Mouse (Mus musculus): Measurements from ENCODE around the gene Pltp. TPM values are rescaled to one million over a fixed set of nuclear protein-coding genes. Genes with fewer than 3 reads are reported as not detected.

Gene Pltp
- polyA plus RNA-seq (2014; fragmentation: Nextera tagmentation; extraction: Ambion mirVana), result 91.8 and 97.3 TPM in 2 replicates

DNA sequence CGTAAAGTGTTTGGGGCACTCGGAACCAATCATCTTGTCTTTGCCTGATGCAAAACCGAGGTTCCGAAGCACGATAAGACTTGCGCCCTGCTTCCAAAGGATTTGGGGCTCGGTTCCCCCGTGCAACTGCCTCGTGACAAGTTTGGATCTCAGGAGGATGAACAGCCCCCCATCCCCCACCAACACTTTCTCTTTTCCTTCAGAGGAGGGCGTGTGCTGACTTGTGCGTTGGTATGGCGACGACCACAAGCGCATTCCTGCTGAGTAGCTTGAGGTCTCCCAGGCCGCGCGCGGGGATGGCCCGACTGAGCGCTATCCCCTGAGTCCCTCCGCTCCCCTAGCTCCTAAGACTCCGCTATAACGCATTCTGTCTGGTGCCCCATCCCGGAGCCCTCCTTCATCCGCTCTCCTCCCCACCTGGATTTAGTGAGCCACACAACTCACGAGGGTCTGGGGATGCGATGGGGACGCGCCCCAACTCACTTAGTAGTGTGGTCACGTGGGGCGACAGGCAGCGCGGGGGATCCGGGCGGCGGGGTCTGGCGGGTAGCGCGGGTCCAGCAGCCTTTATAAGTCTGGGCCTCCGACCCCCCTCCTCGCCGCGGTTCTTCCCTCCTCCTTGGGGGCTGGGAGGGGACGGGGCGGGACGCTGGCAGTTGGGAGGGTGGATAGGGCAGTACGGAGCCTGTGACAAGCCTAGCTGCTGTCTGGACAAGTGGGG lies at the start of gene Pltp:
Gene Pltp (minus strand): TSS at position 611 of the 721 bp plus-strand sequence.
- Histone ChIP-seq H3K4me2 (peak within 1 kb of the TSS; percentile 82), H3K36me3 (ENCODE audit: control insufficient read depth, insufficient read depth, low read length) (no peaks in the 10 kb centered on the region), H3K4me3 (ENCODE audit: low read depth, low read length) (peak within 1 kb of the TSS; percentile 47), H3K27me3 (ENCODE audit: control insufficient read depth, insufficient read depth, low read length) (peaks cover 2% of the 10 kb centered on the region; the same call in 1 of the 2 replicates), H3K4me1 (ENCODE audit: control insufficient read depth, insufficient read depth, low read length) (peaks cover 9% of the 10 kb centered on the region), H3K9ac (ENCODE audit: low read length) (peak within 1 kb of the TSS; percentile 55), H3K9me3 (ENCODE audit: control insufficient read depth, low read length) (no peaks in the 10 kb centered on the region), H3K27ac (ENCODE audit: low read depth, low read length) (peak within 1 kb of the TSS; percentile 21; the same call in 1 of the 2 replicates)
- WGBS, result under 1% methylated on average over 47 of the region's 47 CpGs
- peak; percentile 91 for ATAC-seq (ENCODE audit: low FRiP score)
- DNase-seq (ENCODE audit: low spot score, missing footprints), result peak; percentile 98

DNA sequence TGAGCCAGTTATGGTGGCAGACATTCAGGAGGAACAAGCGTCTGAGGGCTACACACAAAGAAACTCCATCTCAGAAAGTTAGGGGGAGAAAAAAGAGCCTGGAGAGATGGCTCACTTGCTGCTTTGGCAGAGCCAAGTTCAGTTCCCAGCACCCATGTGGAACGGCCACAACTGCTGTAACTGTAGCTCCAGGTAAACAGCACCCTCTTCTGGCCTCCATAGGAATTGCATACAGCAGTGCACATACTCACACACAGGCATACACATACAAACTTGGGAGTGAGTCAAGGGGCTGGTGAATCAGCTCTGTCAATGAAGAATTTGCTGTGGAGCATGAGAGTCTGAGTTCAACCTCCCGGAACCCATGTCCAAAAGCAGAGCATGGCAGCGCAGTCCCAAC lies 48.6 kb upstream of the Pltp start:
- Histone ChIP-seq H3K4me3 (ENCODE audit: low read depth, low read length) (no peak overlapping the region), H3K9ac (ENCODE audit: low read length) (no peak overlapping the region), H3K9me3 (ENCODE audit: control insufficient read depth, low read length) (peaks cover 5% of the 10 kb centered on the region), H3K27ac (ENCODE audit: low read depth, low read length) (no peak overlapping the region), H3K4me1 (ENCODE audit: control insufficient read depth, insufficient read depth, low read length) (peaks cover 10% of the 10 kb centered on the region; the same call in 1 of the 2 replicates), H3K27me3 (ENCODE audit: control insufficient read depth, insufficient read depth, low read length) (no peaks in the 10 kb centered on the region), H3K36me3 (ENCODE audit: control insufficient read depth, insufficient read depth, low read length) (peaks cover 40% of the 10 kb centered on the region), H3K4me2 (no peak overlapping the region)
- WGBS, result 99% methylated on average over 4 of the region's 4 CpGs
- ATAC-seq (ENCODE audit: low FRiP score) (no peak), DNase-seq (ENCODE audit: low spot score, missing footprints) (no peak)

DNA sequence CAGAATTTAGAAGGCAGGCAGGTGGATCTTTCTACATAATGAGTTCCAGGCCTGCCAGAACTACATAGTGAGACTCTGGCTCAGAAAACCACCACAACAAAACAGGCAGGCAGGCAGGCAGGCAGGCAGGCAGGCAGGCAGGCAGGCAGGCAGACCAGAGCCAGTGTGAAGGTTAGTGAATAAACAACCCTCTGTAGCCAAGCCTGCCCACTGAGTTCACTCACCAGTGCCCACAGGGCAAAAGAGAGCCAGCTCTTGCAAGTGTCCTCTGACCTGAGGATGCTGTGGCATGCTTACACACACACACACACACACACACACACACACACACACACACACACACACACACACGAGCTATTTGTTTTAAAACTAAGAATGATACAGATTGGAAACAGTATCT lies 46.0 kb upstream of the Pltp start:
- Histone ChIP-seq H3K4me2 (no peak overlapping the region), H3K9me3 (ENCODE audit: control insufficient read depth, low read length) (peaks cover 5% of the 10 kb centered on the region), H3K27ac (ENCODE audit: low read depth, low read length) (no peak overlapping the region), H3K9ac (ENCODE audit: low read length) (no peak overlapping the region), H3K36me3 (ENCODE audit: control insufficient read depth, insufficient read depth, low read length) (peaks cover 54% of the 10 kb centered on the region), H3K4me3 (ENCODE audit: low read depth, low read length) (no peak overlapping the region), H3K27me3 (ENCODE audit: control insufficient read depth, insufficient read depth, low read length) (no peaks in the 10 kb centered on the region), H3K4me1 (ENCODE audit: control insufficient read depth, insufficient read depth, low read length) (no peaks in the 10 kb centered on the region)
- DNase-seq (ENCODE audit: low spot score, missing footprints) (no peak), ATAC-seq (ENCODE audit: low FRiP score) (no peak)
- WGBS, result 86% methylated on average over 1 of the region's 1 CpGs

DNA sequence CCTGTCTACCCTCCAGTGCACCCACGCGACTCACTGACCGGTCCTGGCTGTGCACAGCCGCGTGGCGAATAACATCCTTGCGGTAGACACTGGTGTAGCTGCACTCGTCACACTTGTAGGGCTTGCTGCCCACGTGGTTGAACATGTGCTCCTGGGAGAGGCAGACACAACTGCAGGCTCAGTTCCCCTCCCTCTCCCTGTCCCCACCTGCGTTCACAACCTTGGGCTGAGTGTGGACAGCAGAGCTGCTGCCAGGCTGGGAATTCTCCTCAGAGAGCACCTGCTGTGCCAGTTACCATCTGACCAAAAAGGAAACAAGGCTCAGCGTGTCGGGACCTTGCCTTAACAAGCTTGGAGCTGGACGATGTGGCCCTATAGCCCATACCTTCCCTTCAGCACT lies 43.9 kb upstream of the Pltp start:
- Histone ChIP-seq H3K4me1 (ENCODE audit: control insufficient read depth, insufficient read depth, low read length) (no peaks in the 10 kb centered on the region), H3K4me2 (no peak overlapping the region), H3K9ac (ENCODE audit: low read length) (no peak overlapping the region), H3K9me3 (ENCODE audit: control insufficient read depth, low read length) (peaks cover 5% of the 10 kb centered on the region), H3K4me3 (ENCODE audit: low read depth, low read length) (no peak overlapping the region), H3K27ac (ENCODE audit: low read depth, low read length) (no peak overlapping the region), H3K36me3 (ENCODE audit: control insufficient read depth, insufficient read depth, low read length) (peaks cover 41% of the 10 kb centered on the region), H3K27me3 (ENCODE audit: control insufficient read depth, insufficient read depth, low read length) (no peaks in the 10 kb centered on the region)
- DNase-seq (ENCODE audit: low spot score, missing footprints) (no peak), ATAC-seq (ENCODE audit: low FRiP score) (no peak)
- 95% methylated on average over 13 of the region's 13 CpGs for WGBS

DNA sequence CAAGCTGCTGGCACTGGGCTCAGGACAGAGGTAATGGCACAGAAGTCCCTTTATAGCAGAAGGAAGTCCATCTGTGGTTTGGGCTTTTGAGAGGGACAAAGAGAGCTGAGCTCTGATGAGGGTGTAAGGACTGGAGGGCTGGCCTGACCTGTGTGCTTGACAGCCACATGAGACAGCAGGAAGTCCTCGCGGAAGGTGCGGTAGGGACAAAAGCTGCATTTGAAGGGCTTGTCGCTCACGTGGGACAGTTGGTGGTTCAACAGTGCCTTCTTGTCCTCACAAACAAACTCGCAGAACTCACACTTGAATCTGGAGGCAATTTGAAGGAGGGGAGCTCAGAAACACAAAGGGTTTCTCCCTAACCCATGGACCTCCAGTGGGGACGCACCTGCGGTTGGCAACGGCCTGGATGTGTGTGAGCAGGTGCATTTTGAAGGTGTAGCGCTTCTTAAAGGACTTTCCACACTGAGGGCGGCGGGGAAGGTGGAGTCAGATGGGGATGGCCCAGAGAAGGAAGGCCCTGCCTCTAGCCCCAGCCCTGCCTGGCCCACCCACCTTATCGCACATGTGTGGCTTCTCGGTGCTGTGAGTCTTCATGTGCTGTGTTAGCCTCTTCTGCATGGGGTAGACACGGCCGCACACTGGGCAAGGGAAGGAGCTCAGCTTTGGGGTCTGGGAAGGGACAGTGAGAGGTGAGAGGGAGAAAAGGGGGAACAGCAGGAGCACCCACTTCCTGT lies 42.4 kb upstream of the Pltp start:
- H3K9ac ChIP-seq (ENCODE audit: low read length), result no peak overlapping the region
- H3K9me3 ChIP-seq (ENCODE audit: control insufficient read depth, low read length), result no peaks in the 10 kb centered on the region
- H3K36me3 ChIP-seq (ENCODE audit: control insufficient read depth, insufficient read depth, low read length), result peaks cover 49% of the 10 kb centered on the region
- H3K4me2 ChIP-seq, result no peak overlapping the region
- DNase-seq (ENCODE audit: low spot score, missing footprints) (no peak), ATAC-seq (ENCODE audit: low FRiP score) (no peak)
- H3K4me1 ChIP-seq (ENCODE audit: control insufficient read depth, insufficient read depth, low read length), result no peaks in the 10 kb centered on the region
- no peak overlapping the region for H3K4me3 ChIP-seq (ENCODE audit: low read depth, low read length)
- no peaks in the 10 kb centered on the region for H3K27me3 ChIP-seq (ENCODE audit: control insufficient read depth, insufficient read depth, low read length)
- H3K27ac ChIP-seq (ENCODE audit: low read depth, low read length), result no peak overlapping the region
- 94% methylated on average over 16 of the region's 16 CpGs for WGBS

DNA sequence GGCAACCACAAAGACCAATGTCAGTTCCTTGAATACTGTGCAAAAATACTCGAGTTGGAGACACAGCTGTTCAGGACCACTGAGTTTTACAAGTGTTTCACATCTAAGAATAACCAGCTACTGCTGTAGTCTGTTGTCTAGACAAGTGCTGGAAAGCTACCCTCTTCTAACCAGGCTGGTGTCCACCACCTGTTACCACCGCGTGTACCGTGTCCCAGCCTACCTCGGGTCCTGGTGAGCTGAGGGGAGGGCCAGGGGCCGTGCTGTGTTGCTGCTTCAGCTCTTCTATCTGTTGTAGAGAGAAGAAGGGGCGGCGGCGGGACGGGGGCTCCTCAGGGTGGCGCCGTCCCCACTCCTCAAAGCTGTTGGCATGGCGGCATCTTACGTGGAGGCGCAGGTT lies 41.5 kb upstream of the Pltp start:
- no peak overlapping the region for H3K27ac ChIP-seq (ENCODE audit: low read depth, low read length)
- no peaks in the 10 kb centered on the region for H3K27me3 ChIP-seq (ENCODE audit: control insufficient read depth, insufficient read depth, low read length)
- H3K36me3 ChIP-seq (ENCODE audit: control insufficient read depth, insufficient read depth, low read length), result peaks cover 48% of the 10 kb centered on the region
- no peak overlapping the region for H3K9ac ChIP-seq (ENCODE audit: low read length)
- DNase-seq (ENCODE audit: low spot score, missing footprints) (no peak), ATAC-seq (ENCODE audit: low FRiP score) (no peak)
- H3K9me3 ChIP-seq (ENCODE audit: control insufficient read depth, low read length), result no peaks in the 10 kb centered on the region
- H3K4me2 ChIP-seq, result no peak overlapping the region
- H3K4me1 ChIP-seq (ENCODE audit: control insufficient read depth, insufficient read depth, low read length), result no peaks in the 10 kb centered on the region
- WGBS, result 90% methylated on average over 15 of the region's 15 CpGs
- H3K4me3 ChIP-seq (ENCODE audit: low read depth, low read length), result no peak overlapping the region

DNA sequence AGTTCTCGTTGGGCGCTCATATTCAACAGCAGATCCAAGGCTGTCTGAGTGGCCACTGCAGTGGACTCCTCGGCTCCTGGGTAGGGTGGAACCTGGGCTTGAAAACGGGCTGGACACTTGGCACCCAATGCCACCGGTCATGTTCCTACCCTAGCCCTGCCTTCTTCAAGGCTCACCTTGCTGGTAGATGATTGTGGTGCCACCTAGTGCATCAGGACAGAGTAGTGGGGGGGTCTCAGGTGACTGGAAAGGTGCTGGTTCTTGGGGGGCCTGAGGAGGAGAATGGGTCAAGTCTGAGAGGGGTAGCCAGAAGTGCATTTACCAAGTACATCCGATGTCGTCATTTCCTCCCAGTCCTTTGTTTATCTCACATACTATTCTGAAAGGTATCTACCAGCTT lies 40.5 kb upstream of the Pltp start:
- DNase-seq (ENCODE audit: low spot score, missing footprints) (no peak), ATAC-seq (ENCODE audit: low FRiP score) (no peak)
- WGBS, result 95% methylated on average over 7 of the region's 7 CpGs
- Histone ChIP-seq H3K4me1 (ENCODE audit: control insufficient read depth, insufficient read depth, low read length) (no peaks in the 10 kb centered on the region), H3K36me3 (ENCODE audit: control insufficient read depth, insufficient read depth, low read length) (peaks cover 55% of the 10 kb centered on the region), H3K4me3 (ENCODE audit: low read depth, low read length) (no peak overlapping the region), H3K9ac (ENCODE audit: low read length) (no peak overlapping the region), H3K27me3 (ENCODE audit: control insufficient read depth, insufficient read depth, low read length) (no peaks in the 10 kb centered on the region), H3K9me3 (ENCODE audit: control insufficient read depth, low read length) (no peaks in the 10 kb centered on the region), H3K4me2 (no peak overlapping the region), H3K27ac (ENCODE audit: low read depth, low read length) (no peak overlapping the region)

DNA sequence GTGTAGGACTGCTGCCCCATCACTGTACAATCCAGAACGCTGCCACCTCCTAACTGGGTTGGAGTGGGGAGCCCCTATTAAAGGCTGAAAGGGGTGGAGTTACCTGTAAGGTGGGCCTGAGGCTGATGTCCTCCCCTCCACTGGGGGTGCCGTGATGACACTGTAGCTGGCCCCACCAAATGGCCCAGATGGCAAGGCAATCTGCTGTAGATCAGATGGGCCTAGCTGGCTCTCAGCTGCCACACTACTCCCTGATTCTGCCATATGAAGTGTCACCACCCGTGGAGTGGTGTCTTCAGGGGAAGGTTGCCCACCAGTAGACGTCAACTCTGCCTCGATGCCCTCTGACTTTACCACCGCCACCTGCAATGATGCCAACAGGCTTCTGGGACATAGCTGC lies 38.4 kb upstream of the Pltp start:
- WGBS, result 95% methylated on average over 6 of the region's 6 CpGs
- Histone ChIP-seq H3K4me3 (ENCODE audit: low read depth, low read length) (no peak overlapping the region), H3K9me3 (ENCODE audit: control insufficient read depth, low read length) (no peaks in the 10 kb centered on the region), H3K4me1 (ENCODE audit: control insufficient read depth, insufficient read depth, low read length) (no peaks in the 10 kb centered on the region), H3K27me3 (ENCODE audit: control insufficient read depth, insufficient read depth, low read length) (no peaks in the 10 kb centered on the region), H3K27ac (ENCODE audit: low read depth, low read length) (no peak overlapping the region), H3K9ac (ENCODE audit: low read length) (no peak overlapping the region), H3K36me3 (ENCODE audit: control insufficient read depth, insufficient read depth, low read length) (peaks cover 54% of the 10 kb centered on the region), H3K4me2 (no peak overlapping the region)
- DNase-seq (ENCODE audit: low spot score, missing footprints) (peak; percentile 65), ATAC-seq (ENCODE audit: low FRiP score) (no peak)

DNA sequence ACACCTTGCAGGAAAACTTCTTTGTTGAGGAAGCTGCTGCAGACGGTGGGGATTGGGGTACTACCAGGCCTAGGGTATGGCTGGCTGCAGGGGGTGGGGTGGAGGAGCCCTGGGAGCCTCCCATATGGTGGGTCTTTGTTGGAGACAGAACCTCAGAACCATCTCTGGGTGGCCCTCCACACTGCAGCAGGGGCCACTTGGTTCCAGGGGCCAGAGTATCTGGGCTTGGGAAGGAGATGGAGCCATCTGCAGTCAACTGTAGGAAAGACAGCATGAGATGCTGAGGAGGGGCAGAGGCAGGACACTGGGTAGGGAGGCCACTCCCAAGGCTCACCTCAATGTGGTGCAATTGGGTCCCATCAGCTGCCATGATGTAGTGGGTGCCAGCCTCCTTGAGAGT lies 37.1 kb upstream of the Pltp start:
- H3K4me3 ChIP-seq (ENCODE audit: low read depth, low read length), result no peak overlapping the region
- H3K36me3 ChIP-seq (ENCODE audit: control insufficient read depth, insufficient read depth, low read length), result peaks cover 56% of the 10 kb centered on the region
- no peak overlapping the region for H3K27ac ChIP-seq (ENCODE audit: low read depth, low read length)
- DNase-seq (ENCODE audit: low spot score, missing footprints), result peak; percentile 75
- H3K9ac ChIP-seq (ENCODE audit: low read length), result no peak overlapping the region
- H3K9me3 ChIP-seq (ENCODE audit: control insufficient read depth, low read length), result no peaks in the 10 kb centered on the region
- ATAC-seq (ENCODE audit: low FRiP score), result no peak
- no peaks in the 10 kb centered on the region for H3K27me3 ChIP-seq (ENCODE audit: control insufficient read depth, insufficient read depth, low read length)
- H3K4me2 ChIP-seq, result no peak overlapping the region
- 75% methylated on average over 1 of the region's 1 CpGs for WGBS
- no peaks in the 10 kb centered on the region for H3K4me1 ChIP-seq (ENCODE audit: control insufficient read depth, insufficient read depth, low read length)
